Mouse (Mus musculus): ENCODE results near the gene Dynll2. TPM values are rescaled to one million over a fixed set of nuclear protein-coding genes. Genes with fewer than 3 reads are reported as not detected.

Dynll2 gene
- 60.7 and 69.7 TPM in 2 replicates for polyA plus RNA-seq (2012; rRNA removed)

DNA sequence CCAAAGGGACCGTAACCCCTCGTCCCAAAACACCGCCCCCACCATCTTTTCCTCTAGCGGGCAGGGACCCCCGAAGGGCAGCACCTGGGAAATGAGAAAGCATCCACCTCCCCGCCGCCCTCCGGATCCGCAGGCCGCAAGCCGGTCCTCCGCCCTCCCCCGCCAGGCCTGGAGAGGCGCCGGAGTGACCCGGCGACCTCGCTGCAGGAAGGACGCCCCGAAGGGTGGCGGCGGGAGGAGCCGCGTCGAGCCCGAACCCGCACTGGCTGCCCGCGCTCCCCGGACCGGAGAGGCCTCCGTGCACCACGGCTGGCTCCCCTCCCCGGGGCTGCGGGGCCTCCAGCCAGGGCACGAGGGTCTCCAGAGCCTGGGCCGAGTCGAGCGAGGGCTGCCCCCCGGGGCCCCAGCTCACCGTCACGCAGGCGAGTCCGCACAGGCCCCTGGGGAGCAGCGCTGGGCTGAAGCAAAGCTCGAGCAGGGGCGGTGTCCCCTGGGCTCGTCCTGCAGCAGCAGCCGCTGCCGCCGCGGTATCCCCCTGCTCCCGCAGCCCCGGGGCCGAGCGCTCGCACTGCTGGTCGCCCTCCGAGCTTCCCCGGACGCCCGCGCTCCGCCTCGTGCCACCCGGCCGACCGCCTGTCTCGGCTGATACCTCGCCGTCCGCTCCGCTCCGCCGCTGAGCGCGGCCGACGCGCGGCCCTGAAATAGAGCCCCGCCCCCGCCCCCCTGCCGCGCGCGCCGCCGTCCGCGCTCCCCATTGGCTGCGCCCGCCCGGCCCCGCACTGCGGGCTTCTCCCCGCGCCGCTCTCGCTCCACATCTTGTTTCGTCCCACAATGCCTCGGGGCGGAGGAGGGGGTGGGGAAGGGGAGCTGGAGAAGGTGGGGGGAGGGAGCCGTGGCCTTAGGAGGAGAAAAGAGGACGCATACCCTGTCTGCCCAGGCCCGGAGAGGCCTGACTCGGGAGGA lies at the start of gene Dynll2:
Gene Dynll2, minus strand, starts transcription at position 703 of the 963 bp plus-strand sequence.
- WGBS: under 1% methylated on average over 102 of the region's 107 CpGs
- Histone ChIP-seq H3K4me1 (replicated peaks; ENCODE audit: control insufficient read depth, insufficient read depth, low read length) (peaks cover 16% of the 10 kb centered on the region), H3K27me3 (ENCODE audit: control insufficient read depth, insufficient read depth, low read length) (no peaks in the 10 kb centered on the region), H3K27ac (ENCODE audit: control insufficient read depth, insufficient read depth, low read length) (no peak within 1 kb of the TSS), H3K4me3 (ENCODE audit: control insufficient read depth, insufficient read depth, low read length) (peak within 1 kb of the TSS; percentile 73), H3K36me3 (ENCODE audit: control insufficient read depth, insufficient read depth, low read length) (peaks cover 10% of the 10 kb centered on the region)
- TF ChIP-seq POLR2A (IDR thresholded peaks at IDR 0.05; ENCODE audit: control insufficient read depth, extremely low read depth, insufficient read depth, low read length, poor library complexity) (peak; percentile 94), CTCF (IDR thresholded peaks at IDR 0.05; ENCODE audit: borderline replicate concordance, control insufficient read depth, extremely low read depth, insufficient read depth, low read length, poor library complexity) (peak; percentile 8; the same call in 1 of the 2 replicates)
- peak; percentile 78 for DNase-seq

DNA sequence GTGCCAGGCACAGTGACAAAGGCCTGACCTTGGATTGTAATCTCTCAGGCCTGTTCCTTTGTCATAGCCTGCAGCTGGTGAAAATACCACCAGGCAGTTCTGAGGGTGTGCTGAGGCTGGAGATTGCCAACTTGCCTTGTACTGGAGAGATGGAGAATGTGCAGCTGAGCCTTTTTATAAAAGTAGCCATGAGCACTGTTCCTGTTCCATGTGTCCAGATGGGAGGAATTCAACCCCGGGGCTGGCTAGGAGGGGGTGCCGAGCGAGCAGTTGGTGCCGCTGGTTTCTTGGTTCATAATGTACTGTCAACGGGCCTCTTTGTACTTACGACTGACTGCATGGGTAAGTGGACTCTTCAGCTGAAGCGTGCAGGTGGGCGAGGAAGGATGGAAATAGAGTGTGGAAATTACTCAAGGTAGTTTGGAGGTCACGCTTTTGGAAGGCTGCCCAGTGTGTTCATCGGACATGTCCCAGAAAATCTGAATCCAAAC lies 49.5 kb upstream of the Dynll2 start:
- no peak for DNase-seq
- Histone ChIP-seq H3K27me3 (ENCODE audit: control insufficient read depth, insufficient read depth, low read length) (no peaks in the 10 kb centered on the region), H3K36me3 (ENCODE audit: control insufficient read depth, insufficient read depth, low read length) (no peaks in the 10 kb centered on the region), H3K4me1 (replicated peaks; ENCODE audit: control insufficient read depth, insufficient read depth, low read length) (no peaks in the 10 kb centered on the region), H3K4me3 (ENCODE audit: control insufficient read depth, insufficient read depth, low read length) (no peak overlapping the region), H3K27ac (ENCODE audit: control insufficient read depth, insufficient read depth, low read length) (no peak overlapping the region)
- 96% methylated on average over 10 of the region's 10 CpGs for WGBS
- TF ChIP-seq CTCF (IDR thresholded peaks at IDR 0.05; ENCODE audit: borderline replicate concordance, control insufficient read depth, extremely low read depth, insufficient read depth, low read length, poor library complexity): no peak
- TF ChIP-seq POLR2A (IDR thresholded peaks at IDR 0.05; ENCODE audit: control insufficient read depth, extremely low read depth, insufficient read depth, low read length, poor library complexity): no peak

DNA sequence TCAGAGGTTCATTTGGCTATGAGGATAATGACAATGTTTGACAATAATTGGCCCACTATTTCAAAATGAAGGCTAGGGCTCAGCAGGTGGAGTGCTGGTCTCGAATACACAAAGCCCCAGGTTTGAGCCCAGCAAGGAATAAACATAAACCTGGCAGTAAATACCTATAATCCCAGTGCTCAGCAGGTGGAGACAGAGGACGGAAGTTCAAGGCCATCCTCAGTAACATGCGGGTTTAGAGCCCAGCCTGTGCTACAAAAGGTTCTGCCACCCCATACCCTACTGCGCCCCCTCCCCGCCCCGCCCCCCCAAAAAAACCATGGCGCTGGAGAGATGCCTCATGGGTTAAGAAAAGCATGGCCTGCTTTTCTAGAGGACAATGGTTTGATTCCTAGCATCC lies 48.6 kb upstream of the Dynll2 start:
- no peaks in the 10 kb centered on the region for H3K4me1 ChIP-seq (replicated peaks; ENCODE audit: control insufficient read depth, insufficient read depth, low read length)
- H3K36me3 ChIP-seq (ENCODE audit: control insufficient read depth, insufficient read depth, low read length): no peaks in the 10 kb centered on the region
- H3K27me3 ChIP-seq (ENCODE audit: control insufficient read depth, insufficient read depth, low read length): no peaks in the 10 kb centered on the region
- H3K4me3 ChIP-seq (ENCODE audit: control insufficient read depth, insufficient read depth, low read length): no peak overlapping the region
- no peak for TF ChIP-seq POLR2A (IDR thresholded peaks at IDR 0.05; ENCODE audit: control insufficient read depth, extremely low read depth, insufficient read depth, low read length, poor library complexity)
- no peak for TF ChIP-seq CTCF (IDR thresholded peaks at IDR 0.05; ENCODE audit: borderline replicate concordance, control insufficient read depth, extremely low read depth, insufficient read depth, low read length, poor library complexity)
- WGBS: 99% methylated on average over 7 of the region's 7 CpGs
- no peak for DNase-seq
- no peak overlapping the region for H3K27ac ChIP-seq (ENCODE audit: control insufficient read depth, insufficient read depth, low read length)

DNA sequence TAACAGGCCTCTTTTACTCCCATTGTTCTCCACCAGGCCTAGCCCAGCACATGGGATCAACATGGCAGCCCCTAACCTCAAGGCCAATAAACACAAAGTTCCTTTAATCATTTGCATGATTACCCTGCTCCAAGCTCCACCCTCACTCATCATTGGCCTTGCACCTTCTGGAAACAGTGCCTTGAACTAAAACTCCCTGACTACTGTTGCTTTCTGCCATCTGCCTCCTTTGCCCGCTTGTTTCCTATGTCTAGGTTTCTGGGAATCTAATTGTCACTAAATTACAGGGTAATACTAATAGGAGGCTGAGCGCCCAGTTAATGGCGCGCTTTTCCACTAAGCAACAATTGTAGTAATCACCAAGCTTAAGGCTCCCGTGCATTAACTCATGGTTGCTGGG lies 44.4 kb upstream of the Dynll2 start:
- Histone ChIP-seq H3K27ac (ENCODE audit: control insufficient read depth, insufficient read depth, low read length) (no peak overlapping the region), H3K4me3 (ENCODE audit: control insufficient read depth, insufficient read depth, low read length) (no peak overlapping the region), H3K4me1 (replicated peaks; ENCODE audit: control insufficient read depth, insufficient read depth, low read length) (no peaks in the 10 kb centered on the region), H3K36me3 (ENCODE audit: control insufficient read depth, insufficient read depth, low read length) (no peaks in the 10 kb centered on the region), H3K27me3 (ENCODE audit: control insufficient read depth, insufficient read depth, low read length) (no peaks in the 10 kb centered on the region)
- no peak for DNase-seq
- WGBS: 97% methylated on average over 5 of the region's 5 CpGs
- TF ChIP-seq POLR2A (IDR thresholded peaks at IDR 0.05; ENCODE audit: control insufficient read depth, extremely low read depth, insufficient read depth, low read length, poor library complexity) (no peak), CTCF (IDR thresholded peaks at IDR 0.05; ENCODE audit: borderline replicate concordance, control insufficient read depth, extremely low read depth, insufficient read depth, low read length, poor library complexity) (no peak)

DNA sequence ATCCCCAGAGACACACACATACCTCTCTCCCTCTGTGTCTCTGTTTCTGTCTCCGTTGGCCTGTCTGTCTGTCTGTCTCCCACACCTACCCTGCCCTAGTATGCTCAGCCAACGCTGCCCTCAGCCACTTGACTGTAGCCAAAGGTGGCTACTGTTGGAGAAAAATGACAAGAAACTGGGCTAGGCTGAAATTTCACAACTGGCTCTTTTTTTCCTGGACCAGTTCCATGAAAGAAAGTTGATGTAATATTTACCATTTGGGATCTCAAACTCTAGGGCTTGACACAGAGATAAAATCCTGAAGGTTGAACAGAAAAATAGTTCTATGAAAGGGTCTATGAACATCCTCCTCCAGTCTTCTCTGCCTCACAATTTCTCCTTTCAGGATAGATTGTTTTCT lies 43.5 kb upstream of the Dynll2 start:
- WGBS: 89% methylated on average over 2 of the region's 2 CpGs
- H3K36me3 ChIP-seq (ENCODE audit: control insufficient read depth, insufficient read depth, low read length): no peaks in the 10 kb centered on the region
- H3K27me3 ChIP-seq (ENCODE audit: control insufficient read depth, insufficient read depth, low read length): no peaks in the 10 kb centered on the region
- TF ChIP-seq CTCF (IDR thresholded peaks at IDR 0.05; ENCODE audit: borderline replicate concordance, control insufficient read depth, extremely low read depth, insufficient read depth, low read length, poor library complexity) (no peak), POLR2A (IDR thresholded peaks at IDR 0.05; ENCODE audit: control insufficient read depth, extremely low read depth, insufficient read depth, low read length, poor library complexity) (no peak)
- no peak overlapping the region for H3K4me3 ChIP-seq (ENCODE audit: control insufficient read depth, insufficient read depth, low read length)
- no peak overlapping the region for H3K27ac ChIP-seq (ENCODE audit: control insufficient read depth, insufficient read depth, low read length)
- H3K4me1 ChIP-seq (replicated peaks; ENCODE audit: control insufficient read depth, insufficient read depth, low read length): no peaks in the 10 kb centered on the region
- no peak for DNase-seq

DNA sequence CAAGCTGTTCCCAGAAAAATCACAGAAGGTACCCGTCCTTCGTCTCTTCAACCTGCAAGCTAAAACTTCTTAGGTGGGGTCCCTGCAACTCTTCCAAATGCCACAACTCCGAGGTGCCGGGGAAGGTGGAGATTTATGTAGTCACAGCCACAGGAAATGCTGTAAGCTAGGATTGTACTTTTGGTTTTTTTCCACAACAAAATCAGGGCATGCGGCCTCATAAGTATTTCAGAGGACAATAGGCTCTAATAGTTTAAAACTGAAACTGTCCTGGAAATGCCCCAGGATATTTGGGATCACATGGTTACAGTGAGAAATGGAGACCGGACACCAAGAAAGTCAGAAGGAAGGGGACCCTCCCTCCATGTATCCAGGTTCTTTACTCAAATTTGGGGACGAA lies 42.9 kb upstream of the Dynll2 start:
- H3K36me3 ChIP-seq (ENCODE audit: control insufficient read depth, insufficient read depth, low read length): no peaks in the 10 kb centered on the region
- TF ChIP-seq CTCF (IDR thresholded peaks at IDR 0.05; ENCODE audit: borderline replicate concordance, control insufficient read depth, extremely low read depth, insufficient read depth, low read length, poor library complexity) (no peak), POLR2A (IDR thresholded peaks at IDR 0.05; ENCODE audit: control insufficient read depth, extremely low read depth, insufficient read depth, low read length, poor library complexity) (no peak)
- DNase-seq: no peak
- 84% methylated on average over 7 of the region's 7 CpGs for WGBS
- H3K27me3 ChIP-seq (ENCODE audit: control insufficient read depth, insufficient read depth, low read length): no peaks in the 10 kb centered on the region
- no peak overlapping the region for H3K4me3 ChIP-seq (ENCODE audit: control insufficient read depth, insufficient read depth, low read length)
- no peaks in the 10 kb centered on the region for H3K4me1 ChIP-seq (replicated peaks; ENCODE audit: control insufficient read depth, insufficient read depth, low read length)
- H3K27ac ChIP-seq (ENCODE audit: control insufficient read depth, insufficient read depth, low read length): no peak overlapping the region

Measured in thymus, adult 2 months (tissue).